Mouse (Mus musculus): ENCODE results near the gene Jdp2.
A peak's percentile ranks its signal among the peaks of the same experiment; 100 is the strongest.

Jdp2 gene

DNA sequence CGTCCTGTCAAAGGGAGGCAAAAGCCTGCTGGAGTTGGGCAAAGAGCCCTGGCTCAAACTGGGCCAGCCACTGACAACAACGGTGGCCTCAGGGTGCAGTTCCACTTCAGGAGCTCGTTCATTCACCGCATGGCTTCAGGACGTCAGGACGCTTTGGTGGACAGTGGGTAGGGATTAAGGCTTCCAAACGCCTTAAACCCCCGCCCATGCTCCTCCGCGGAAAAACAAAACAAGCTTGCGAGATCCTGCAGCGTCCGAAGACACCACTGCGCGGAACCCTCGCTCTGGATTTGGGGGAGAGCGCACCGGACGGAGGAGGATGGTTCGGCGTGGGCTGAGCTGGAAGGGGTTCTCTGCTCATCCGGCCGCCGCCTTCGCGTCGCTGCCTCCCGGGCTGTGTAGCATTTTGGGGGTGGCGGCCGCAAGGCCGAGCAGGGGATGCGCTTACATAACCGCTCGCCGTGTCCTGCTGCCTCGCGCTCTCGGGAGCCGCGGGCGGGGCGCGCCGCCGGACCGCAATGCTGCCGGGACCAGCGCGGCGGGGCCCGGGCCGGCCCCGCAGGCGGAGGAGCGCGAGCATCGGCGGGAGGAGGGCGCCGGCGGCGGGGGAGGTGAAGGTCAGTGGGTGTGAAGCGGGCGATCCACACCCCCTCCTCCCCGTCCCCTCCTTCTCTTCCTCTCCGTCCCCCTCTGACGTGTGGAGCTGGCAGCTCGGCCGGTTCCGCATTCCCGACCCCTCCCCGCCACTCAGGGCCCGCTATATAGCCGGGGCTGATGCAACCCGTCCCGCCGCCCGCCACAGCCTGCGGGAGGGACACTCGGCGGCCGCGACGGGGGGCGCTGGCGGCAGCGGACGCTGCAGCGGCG is at the start of gene Jdp2:
Jdp2 (plus strand) TSS at position 417 of the 867 bp plus-strand sequence.
- no peak for DNase-seq (ENCODE audit: extremely low read depth, low read depth, low spot score)

GRCm38 (mm10) chr12:85549661-85550060 is 49.2 kb upstream of the Jdp2 start:
- no peak for DNase-seq (ENCODE audit: extremely low read depth, low read depth, low spot score)

DNA sequence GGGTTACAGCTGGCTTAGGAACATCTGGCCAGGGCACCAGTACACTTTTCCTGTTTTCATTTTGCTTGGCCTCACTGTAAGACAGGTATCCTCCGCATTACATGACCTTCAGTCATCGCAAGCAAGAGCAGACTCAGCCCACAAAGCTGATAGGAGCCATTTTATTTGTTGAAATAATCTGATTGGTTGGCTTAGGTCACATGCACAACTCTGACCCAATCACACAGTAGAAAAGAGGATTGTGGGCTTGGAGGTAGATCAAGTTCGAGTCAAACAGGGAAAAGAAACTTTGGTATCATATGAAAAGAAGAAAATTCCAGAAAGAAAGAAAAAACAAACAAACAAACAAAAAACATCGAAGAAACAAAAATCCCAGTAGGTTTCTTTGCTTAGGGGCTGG is 48.4 kb upstream of the Jdp2 start:
- no peak for DNase-seq (ENCODE audit: extremely low read depth, low read depth, low spot score)

- no peak for DNase-seq (ENCODE audit: extremely low read depth, low read depth, low spot score)
Observed at GRCm38 (mm10) chr12:85559299-85559698, 39.5 kb upstream of the Jdp2 start.

GRCm38 (mm10) chr12:85565441-85565840 is 33.4 kb upstream of the Jdp2 start:
- DNase-seq (ENCODE audit: extremely low read depth, low read depth, low spot score): no peak

DNA sequence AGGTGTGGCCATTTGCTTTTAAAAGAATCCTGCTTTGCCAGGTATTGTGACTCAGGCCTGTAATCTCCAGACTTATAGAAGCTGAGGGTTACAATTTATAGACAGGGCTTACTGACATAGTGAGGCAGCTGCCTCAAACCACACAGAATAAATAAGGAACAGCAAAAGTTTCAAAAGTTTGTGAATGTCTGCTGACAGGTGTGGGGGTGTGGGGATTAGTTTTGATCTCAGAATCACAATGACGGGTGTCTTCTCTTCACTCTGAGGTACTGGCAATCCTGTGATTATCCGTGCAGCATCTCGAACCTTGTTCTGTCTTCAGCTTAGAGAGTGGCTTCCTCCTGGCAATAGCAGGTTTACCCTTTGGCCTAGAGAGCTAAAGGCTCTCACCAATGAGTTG is 30.5 kb upstream of the Jdp2 start:
- DNase-seq (ENCODE audit: extremely low read depth, low read depth, low spot score): peak; percentile 42

- peak; percentile 91 for DNase-seq (ENCODE audit: extremely low read depth, low read depth, low spot score)
Observed at GRCm38 (mm10) chr12:85569393-85570157, 29.3 kb upstream of the Jdp2 start.

DNA sequence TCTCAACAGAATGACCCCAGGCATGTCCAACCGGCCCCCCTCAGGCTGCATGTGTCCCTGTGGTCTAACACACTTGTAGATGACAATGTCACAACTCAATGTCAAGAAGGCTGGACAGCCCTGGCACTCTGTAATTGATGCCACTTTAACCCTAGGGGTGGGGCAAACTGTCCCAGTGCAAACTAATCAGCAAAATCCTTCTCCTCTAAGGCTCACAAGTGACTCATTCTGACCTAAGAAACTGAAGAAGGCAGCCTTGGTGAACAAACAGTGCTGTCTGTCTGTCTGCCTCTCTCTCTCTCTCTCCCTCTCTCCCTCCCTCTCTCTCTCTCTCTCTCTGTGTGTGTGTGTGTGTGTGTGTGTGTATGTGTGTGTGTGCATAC is 28.7 kb upstream of the Jdp2 start:
- DNase-seq (ENCODE audit: extremely low read depth, low read depth, low spot score): no peak

DNA sequence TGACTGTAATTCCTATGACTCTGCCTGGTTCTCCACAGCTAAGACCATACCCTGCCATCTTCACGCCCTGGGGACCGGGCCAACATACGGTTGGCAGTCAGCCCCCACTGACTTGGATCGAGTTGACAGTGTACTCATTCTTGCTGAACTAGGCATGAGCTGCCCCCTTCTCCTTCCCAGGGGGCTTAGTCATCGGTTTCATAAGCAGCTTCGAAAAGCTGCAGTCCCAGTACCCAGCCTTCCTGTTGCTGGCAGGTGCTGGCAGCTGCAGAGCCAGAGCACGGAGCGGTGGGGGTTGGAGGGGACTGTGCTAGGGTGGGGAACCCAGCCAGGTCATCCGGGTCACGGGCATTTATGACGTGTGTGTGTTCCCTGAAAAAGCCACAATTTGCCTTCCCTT is 27.5 kb upstream of the Jdp2 start:
- no peak for DNase-seq (ENCODE audit: extremely low read depth, low read depth, low spot score)

DNA sequence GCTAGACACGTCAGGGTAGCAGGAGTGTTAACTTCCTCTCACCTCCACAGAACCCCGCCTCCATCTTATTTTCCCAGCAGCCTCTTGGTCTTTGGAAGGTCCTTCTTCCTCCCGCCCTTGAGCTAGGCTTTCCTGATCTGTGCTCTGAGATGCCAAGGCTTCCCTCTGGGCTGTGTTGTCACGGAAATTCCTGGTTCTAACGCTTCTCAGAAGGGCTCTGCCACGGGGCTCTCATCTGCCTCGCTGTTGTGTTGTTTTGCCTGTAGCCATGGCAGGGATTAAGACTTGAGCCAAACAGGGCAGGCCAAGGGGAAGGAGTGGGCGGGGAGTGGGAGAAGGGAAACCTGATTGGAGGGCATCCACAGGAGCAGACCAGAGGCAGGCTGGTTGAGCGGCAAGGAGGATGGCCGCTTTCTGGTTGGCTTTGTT is 26.8 kb upstream of the Jdp2 start:
- DNase-seq (ENCODE audit: extremely low read depth, low read depth, low spot score): peak; percentile 71

DNA sequence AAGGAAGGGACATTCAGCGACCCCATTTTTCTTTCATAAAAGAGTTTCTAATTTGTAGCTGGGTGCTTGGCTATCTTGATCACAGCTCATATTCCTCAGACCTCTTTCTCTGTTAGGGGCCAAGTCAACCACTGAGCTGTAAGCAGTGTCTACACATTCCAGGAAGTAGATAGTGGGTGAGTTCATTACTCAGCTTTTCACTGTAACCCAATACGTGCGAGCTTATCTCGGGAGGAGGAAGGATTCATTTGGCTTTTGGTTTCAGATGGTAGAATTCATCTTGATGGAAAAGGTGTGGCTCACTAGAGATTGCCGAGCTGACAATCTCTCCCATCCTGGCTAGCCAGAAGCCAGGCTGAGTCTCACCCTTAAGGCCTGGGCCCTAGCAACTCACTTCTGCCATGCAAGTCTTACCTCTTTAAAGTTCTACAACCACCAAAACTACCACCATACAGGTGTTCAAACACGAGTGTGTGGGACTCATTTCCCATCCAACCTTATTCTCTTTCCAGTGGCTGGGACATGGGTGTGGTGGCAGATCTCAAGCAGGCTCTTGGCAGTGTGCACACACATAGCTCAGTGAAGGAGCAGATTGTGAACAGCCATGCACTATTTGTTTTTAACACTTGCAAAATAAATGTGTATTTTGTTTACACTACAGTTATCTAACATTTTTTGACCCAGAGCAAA is 23.9 kb upstream of the Jdp2 start:
- DNase-seq (ENCODE audit: extremely low read depth, low read depth, low spot score): no peak

- no peak for DNase-seq (ENCODE audit: extremely low read depth, low read depth, low spot score)
Observed at GRCm38 (mm10) chr12:85575496-85575840, 23.4 kb upstream of the Jdp2 start.

DNA sequence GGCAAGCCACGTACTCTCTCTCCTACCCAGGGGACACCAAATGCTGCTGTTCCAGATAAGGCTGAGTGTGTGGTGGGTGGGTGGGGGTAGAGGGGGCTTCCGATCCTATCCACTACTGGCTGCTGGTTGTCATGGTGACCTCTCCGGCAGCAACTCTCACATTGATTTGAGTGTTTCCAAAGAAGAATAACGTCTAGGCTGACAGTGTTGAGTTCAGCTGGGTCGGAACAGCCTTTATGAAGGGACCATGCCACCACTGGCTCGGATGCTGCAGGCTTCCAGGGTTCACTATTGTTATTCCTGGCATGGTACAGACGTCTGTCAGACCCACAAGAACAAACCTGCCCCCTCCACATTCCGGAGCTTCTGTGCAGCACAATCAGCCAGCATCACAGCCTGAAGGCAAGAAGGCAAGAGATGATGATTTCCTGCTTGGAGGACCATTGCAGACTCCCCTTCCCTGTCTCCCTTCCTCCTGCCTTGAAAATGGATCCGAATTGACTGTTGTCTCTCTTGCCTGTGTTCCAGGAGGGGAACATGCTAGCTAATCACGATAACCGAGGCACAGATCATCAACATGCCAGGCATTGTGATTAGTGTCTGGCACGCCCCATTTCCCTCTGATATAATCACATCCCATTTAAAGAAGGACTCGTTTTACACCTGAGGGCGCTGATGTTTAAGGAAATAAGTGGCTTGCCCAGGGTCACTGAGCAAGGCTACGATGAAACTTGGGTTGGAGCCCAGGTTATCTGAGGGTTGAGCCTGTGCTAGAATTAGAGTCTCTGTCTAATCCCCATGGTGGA is 17.4 kb upstream of the Jdp2 start:
- no peak for DNase-seq (ENCODE audit: extremely low read depth, low read depth, low spot score)

DNA sequence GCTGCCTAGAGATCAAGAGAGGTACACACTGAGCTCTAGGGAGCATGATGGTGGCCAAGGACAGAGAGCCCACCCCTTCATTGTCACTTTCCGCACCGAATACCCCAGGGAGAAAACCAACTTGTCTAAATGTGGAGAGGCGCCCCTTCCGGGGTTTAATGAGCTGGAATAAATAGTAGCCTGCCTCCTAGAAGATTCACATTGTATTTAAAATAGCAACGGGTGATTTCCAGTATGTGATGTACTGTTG is 16.8 kb upstream of the Jdp2 start:
- DNase-seq (ENCODE audit: extremely low read depth, low read depth, low spot score): no peak

GRCm38 (mm10) chr12:85585761-85586258 is 13.0 kb upstream of the Jdp2 start:
- DNase-seq (ENCODE audit: extremely low read depth, low read depth, low spot score): no peak

- DNase-seq (ENCODE audit: extremely low read depth, low read depth, low spot score): no peak
Observed at GRCm38 (mm10) chr12:85589870-85590382, 8.9 kb upstream of the Jdp2 start.

DNA sequence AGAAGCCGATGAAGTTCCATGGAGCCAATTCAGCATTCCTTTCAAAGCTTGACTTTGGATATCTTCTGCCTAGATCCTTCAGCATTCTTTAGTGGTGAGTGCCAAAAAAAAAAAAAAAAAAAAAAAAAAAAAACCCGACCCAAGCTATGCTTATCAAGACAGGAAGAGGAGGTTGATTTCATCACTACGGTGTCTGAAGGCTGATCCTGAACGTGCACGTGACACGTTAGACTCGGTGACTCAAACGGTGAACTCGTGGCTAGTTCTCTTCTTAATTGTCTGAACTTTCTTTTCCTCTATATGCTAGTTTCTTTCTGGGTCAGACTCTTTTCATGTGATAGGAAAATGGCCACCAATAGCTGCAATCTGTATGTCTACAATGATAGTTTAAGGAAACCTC is 5.9 kb upstream of the Jdp2 start:
- no peak for DNase-seq (ENCODE audit: extremely low read depth, low read depth, low spot score)

- no peak for DNase-seq (ENCODE audit: extremely low read depth, low read depth, low spot score)
Observed at GRCm38 (mm10) chr12:85594390-85594789, 4.4 kb upstream of the Jdp2 start.

DNA sequence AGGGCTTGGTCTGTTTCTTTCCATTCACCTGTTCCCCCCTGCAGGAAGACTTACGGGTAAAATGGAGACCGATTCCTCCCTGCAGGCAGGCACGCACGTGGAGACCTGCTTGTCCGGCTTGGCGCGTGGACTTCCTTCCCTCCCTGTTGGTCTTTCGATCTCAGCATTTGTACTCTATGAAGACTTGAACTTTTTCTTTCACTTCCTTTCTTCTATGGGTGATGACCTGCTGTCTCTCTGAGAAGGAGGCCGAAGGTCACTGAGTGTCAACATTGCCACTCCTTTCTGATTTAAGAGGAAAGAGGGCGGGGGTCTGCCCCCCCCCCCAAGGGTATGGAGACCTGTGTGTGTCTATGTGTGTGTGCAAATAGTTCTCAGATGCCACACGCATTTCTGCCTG is 774 bp upstream of the Jdp2 start:
- DNase-seq (ENCODE audit: extremely low read depth, low read depth, low spot score): no peak

DNA sequence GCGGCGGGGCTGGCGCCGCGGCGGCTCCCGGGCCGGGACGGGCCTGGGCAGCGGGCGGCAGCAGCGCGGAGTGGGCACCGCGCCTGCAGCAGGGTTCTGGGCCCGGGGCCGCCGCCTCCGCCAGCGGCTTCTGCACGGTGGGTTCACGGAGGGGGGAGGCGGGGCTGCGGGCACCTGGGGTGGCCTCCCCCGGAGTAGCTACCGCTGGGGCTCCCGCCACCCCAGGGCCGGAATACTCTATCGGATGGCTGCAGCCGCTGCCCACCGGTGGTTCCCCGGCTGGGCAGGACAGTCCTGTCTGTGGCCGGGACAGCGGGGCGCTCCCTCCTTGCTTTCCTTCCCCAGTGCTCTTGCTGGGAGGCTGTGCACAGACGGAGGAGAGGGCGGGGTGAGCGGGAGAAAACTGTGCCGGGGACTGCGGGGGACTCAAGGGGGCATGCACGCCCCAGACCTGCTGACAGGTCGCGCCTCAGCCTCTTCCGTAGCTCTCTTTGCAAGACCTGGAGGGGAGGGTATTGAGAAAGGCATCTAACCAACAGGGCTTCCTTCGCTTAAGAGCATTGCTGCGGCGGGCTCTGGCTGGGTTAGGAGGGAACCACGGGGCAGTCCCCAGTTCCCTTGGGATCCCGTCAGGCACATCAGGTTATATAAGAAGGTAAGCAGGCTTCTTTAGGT is 788 bp downstream of the Jdp2 start:
- no peak for DNase-seq (ENCODE audit: extremely low read depth, low read depth, low spot score)
